Mouse (Mus musculus) heart, embryonic 15.5 days (tissue): ENCODE data around the gene Rnf150. TPM values are rescaled to one million over a fixed set of nuclear protein-coding genes. Genes with fewer than 3 reads are reported as not detected.
"Not testable (repeated sequence)": the region's sequence is repeated elsewhere in the genome, so short reads cannot be mapped to it uniquely, and the experiment has no call there.

Source experiments
- ATAC-seq: fragments of 200-750 bp; cut with Nextera tagmentation; replicated peaks from 2 replicates; pipeline ENCODE4 v1.8.0; 2017; ENCODE audit warnings: low read depth, moderate TSS enrichment; ENCODE audit not compliant: insufficient number of reproducible peaks, insufficient read depth, low FRiP score
- H3K27ac ChIP-seq: fragments of 300-500 bp; sonication (generic); 2 replicates; pipeline ENCODE4 v1.5.1; 2015; ENCODE audit warnings: mild to moderate bottlenecking, inconsistent platforms
- H3K27me3 ChIP-seq: fragments of 300-500 bp; sonication (generic); 2 replicates; pipeline ENCODE4 v1.6.1; 2015; ENCODE audit warnings: inconsistent platforms
- H3K36me3 ChIP-seq: fragments of 300-500 bp; sonication (generic); 2 replicates; pipeline ENCODE4 v1.6.1; 2015; ENCODE audit warnings: mild to moderate bottlenecking, inconsistent platforms
- H3K4me1 ChIP-seq: fragments of 300-500 bp; sonication (generic); replicated peaks from 2 replicates; pipeline ENCODE4 v1.6.1; 2015; ENCODE audit warnings: inconsistent platforms
- H3K4me2 ChIP-seq: fragments of 300-500 bp; sonication (generic); 2 replicates; pipeline ENCODE4 v1.6.1; 2015; ENCODE audit warnings: inconsistent platforms, mild to moderate bottlenecking, moderate library complexity
- H3K4me3 ChIP-seq: fragments of 300-500 bp; sonication (generic); 2 replicates; pipeline ENCODE4 v1.5.1; 2015; ENCODE audit warnings: mild to moderate bottlenecking, inconsistent platforms
- H3K9ac ChIP-seq: fragments of 300-500 bp; sonication (generic); 2 replicates; pipeline ENCODE4 v1.6.1; 2015; ENCODE audit warnings: mild to moderate bottlenecking, inconsistent platforms
- H3K9me3 ChIP-seq: fragments of 300-500 bp; sonication (generic); replicated peaks from 2 replicates; pipeline ENCODE4 v1.6.1; 2016; ENCODE audit warnings: inconsistent platforms
- WGBS: fragments of 180-500 bp; shearing (Covaris S2); methylation state at CpG from one replicate; pipeline ENCODE4 v1.1.7; 2015; ENCODE audit warnings: mixed read lengths; 5-methylcytosine and 5-hydroxymethylcytosine counted together
- polyA plus RNA-seq: library from polyadenylated mRNA; unstranded; fragments of >200 nt; fragmentation: Nextera tagmentation; extraction: Ambion mirVana; gene quantifications from 2 replicates; pipeline ENCODE4 v1.2.1, GENCODE M21; 2015

Rnf150 gene
- polyA plus RNA-seq, 1 experiment from 2014 or later = 0.74 TPM

- Histone ChIP-seq H3K9ac (no peak overlapping the region), H3K4me1 (no peaks in the 10 kb centered on the region), H3K4me3 (no peak overlapping the region), H3K9me3 (no peaks in the 10 kb centered on the region), H3K4me2 (no peak overlapping the region), H3K36me3 (no peaks in the 10 kb centered on the region), H3K27ac (no peak overlapping the region), H3K27me3 (no peaks in the 10 kb centered on the region)
- no peak for ATAC-seq
- WGBS = 80% methylated on average over 5 of the region's 5 CpGs
Observed at GRCm38 (mm10) chr8:83079534-83079844, 216.3 kb downstream of the Rnf150 start.

- no peak overlapping the region for H3K9ac ChIP-seq
- H3K27ac ChIP-seq = no peak overlapping the region
- H3K27me3 ChIP-seq = no peaks in the 10 kb centered on the region
- H3K9me3 ChIP-seq = no peaks in the 10 kb centered on the region
- H3K36me3 ChIP-seq = no peaks in the 10 kb centered on the region
- H3K4me1 ChIP-seq = no peaks in the 10 kb centered on the region
- no peak overlapping the region for H3K4me2 ChIP-seq
- 53% methylated on average over 4 of the region's 4 CpGs for WGBS
- no peak overlapping the region for H3K4me3 ChIP-seq
- ATAC-seq = no peak
Observed at GRCm38 (mm10) chr8:83081266-83081665, 218.1 kb downstream of the Rnf150 start.

- H3K36me3 ChIP-seq, H3K4me1 ChIP-seq, H3K9ac ChIP-seq, H3K9me3 ChIP-seq, H3K4me3 ChIP-seq, H3K4me2 ChIP-seq, H3K27ac ChIP-seq, ATAC-seq, H3K27me3 ChIP-seq: not testable (repeated sequence)
- WGBS = 78% methylated on average over 8 of the region's 8 CpGs
Observed at GRCm38 (mm10) chr8:83081806-83082205, 218.7 kb downstream of the Rnf150 start.

GRCm38 (mm10) chr8:83082251-83082650 is 219.1 kb downstream of the Rnf150 start:
- Histone ChIP-seq H3K4me2 (no peak overlapping the region), H3K9ac (no peak overlapping the region), H3K9me3 (no peaks in the 10 kb centered on the region), H3K27me3 (no peaks in the 10 kb centered on the region), H3K27ac (no peak overlapping the region), H3K4me1 (no peaks in the 10 kb centered on the region), H3K36me3 (no peaks in the 10 kb centered on the region), H3K4me3 (no peak overlapping the region)
- ATAC-seq = no peak
- 67% methylated on average over 7 of the region's 7 CpGs for WGBS

- Histone ChIP-seq H3K9ac (no peak overlapping the region), H3K4me1 (no peaks in the 10 kb centered on the region), H3K27ac (no peak overlapping the region), H3K36me3 (no peaks in the 10 kb centered on the region), H3K4me2 (no peak overlapping the region), H3K27me3 (no peaks in the 10 kb centered on the region), H3K4me3 (no peak overlapping the region), H3K9me3 (no peaks in the 10 kb centered on the region)
- WGBS = 79% methylated on average over 6 of the region's 6 CpGs
- no peak for ATAC-seq
Observed at GRCm38 (mm10) chr8:83083452-83083851, 220.3 kb downstream of the Rnf150 start.

GRCm38 (mm10) chr8:83085581-83085980 is 222.4 kb downstream of the Rnf150 start:
- Histone ChIP-seq H3K4me2 (no peak overlapping the region), H3K27me3 (no peaks in the 10 kb centered on the region), H3K9ac (no peak overlapping the region), H3K36me3 (no peaks in the 10 kb centered on the region), H3K4me3 (no peak overlapping the region), H3K27ac (no peak overlapping the region), H3K4me1 (no peaks in the 10 kb centered on the region), H3K9me3 (no peaks in the 10 kb centered on the region)
- no peak for ATAC-seq
- WGBS = 55% methylated on average over 3 of the region's 3 CpGs

- Histone ChIP-seq H3K36me3 (no peaks in the 10 kb centered on the region), H3K9me3 (no peaks in the 10 kb centered on the region), H3K27ac (no peak overlapping the region), H3K9ac (no peak overlapping the region), H3K4me3 (no peak overlapping the region), H3K4me1 (no peaks in the 10 kb centered on the region), H3K27me3 (no peaks in the 10 kb centered on the region), H3K4me2 (no peak overlapping the region)
- 80% methylated on average over 8 of the region's 8 CpGs for WGBS
- no peak for ATAC-seq
Observed at GRCm38 (mm10) chr8:83086625-83087024, 223.5 kb downstream of the Rnf150 start.

GRCm38 (mm10) chr8:83087604-83088003 is 224.4 kb downstream of the Rnf150 start:
- no peaks in the 10 kb centered on the region for H3K36me3 ChIP-seq
- H3K4me3 ChIP-seq = no peak overlapping the region
- H3K4me2 ChIP-seq = no peak overlapping the region
- no peaks in the 10 kb centered on the region for H3K4me1 ChIP-seq
- ATAC-seq = no peak
- no peaks in the 10 kb centered on the region for H3K27me3 ChIP-seq
- H3K9ac ChIP-seq = no peak overlapping the region
- H3K9me3 ChIP-seq = no peaks in the 10 kb centered on the region
- no peak overlapping the region for H3K27ac ChIP-seq

GRCm38 (mm10) chr8:83088156-83088555 is 225.0 kb downstream of the Rnf150 start:
- Histone ChIP-seq H3K4me3 (no peak overlapping the region), H3K36me3 (no peaks in the 10 kb centered on the region), H3K4me1 (no peaks in the 10 kb centered on the region), H3K9me3 (no peaks in the 10 kb centered on the region), H3K27me3 (no peaks in the 10 kb centered on the region), H3K27ac (no peak overlapping the region), H3K9ac (no peak overlapping the region), H3K4me2 (no peak overlapping the region)
- ATAC-seq = no peak
- 67% methylated on average over 6 of the region's 6 CpGs for WGBS

GRCm38 (mm10) chr8:83089336-83089986 is 226.3 kb downstream of the Rnf150 start:
- 28% methylated on average over 10 of the region's 10 CpGs for WGBS
- Histone ChIP-seq H3K4me1 (no peaks in the 10 kb centered on the region), H3K27me3 (no peaks in the 10 kb centered on the region), H3K4me3 (no peak overlapping the region), H3K27ac (no peak overlapping the region), H3K9me3 (no peaks in the 10 kb centered on the region), H3K9ac (no peak overlapping the region), H3K4me2 (no peak overlapping the region), H3K36me3 (no peaks in the 10 kb centered on the region)
- no peak for ATAC-seq

- H3K27me3 ChIP-seq = no peaks in the 10 kb centered on the region
- H3K4me1 ChIP-seq = no peaks in the 10 kb centered on the region
- H3K27ac ChIP-seq = no peak overlapping the region
- H3K9ac ChIP-seq = no peak overlapping the region
- H3K9me3 ChIP-seq = no peaks in the 10 kb centered on the region
- H3K4me3 ChIP-seq = no peak overlapping the region
- WGBS = 79% methylated on average over 4 of the region's 4 CpGs
- no peaks in the 10 kb centered on the region for H3K36me3 ChIP-seq
- no peak for ATAC-seq
- H3K4me2 ChIP-seq = no peak overlapping the region
Observed at GRCm38 (mm10) chr8:83090446-83090845, 227.3 kb downstream of the Rnf150 start.

GRCm38 (mm10) chr8:83100041-83100440 is 236.9 kb downstream of the Rnf150 start:
- no peak overlapping the region for H3K9ac ChIP-seq
- H3K27ac ChIP-seq = no peak overlapping the region
- H3K4me3 ChIP-seq = no peak overlapping the region
- H3K27me3 ChIP-seq = no peaks in the 10 kb centered on the region
- 14% methylated on average over 1 of the region's 1 CpGs for WGBS
- ATAC-seq = no peak
- no peaks in the 10 kb centered on the region for H3K4me1 ChIP-seq
- H3K36me3 ChIP-seq = no peaks in the 10 kb centered on the region
- H3K9me3 ChIP-seq = no peaks in the 10 kb centered on the region
- H3K4me2 ChIP-seq = no peak overlapping the region
